9 mouse cellular contexts compared by ENCODE assay signal in the genomic region with DNA sequence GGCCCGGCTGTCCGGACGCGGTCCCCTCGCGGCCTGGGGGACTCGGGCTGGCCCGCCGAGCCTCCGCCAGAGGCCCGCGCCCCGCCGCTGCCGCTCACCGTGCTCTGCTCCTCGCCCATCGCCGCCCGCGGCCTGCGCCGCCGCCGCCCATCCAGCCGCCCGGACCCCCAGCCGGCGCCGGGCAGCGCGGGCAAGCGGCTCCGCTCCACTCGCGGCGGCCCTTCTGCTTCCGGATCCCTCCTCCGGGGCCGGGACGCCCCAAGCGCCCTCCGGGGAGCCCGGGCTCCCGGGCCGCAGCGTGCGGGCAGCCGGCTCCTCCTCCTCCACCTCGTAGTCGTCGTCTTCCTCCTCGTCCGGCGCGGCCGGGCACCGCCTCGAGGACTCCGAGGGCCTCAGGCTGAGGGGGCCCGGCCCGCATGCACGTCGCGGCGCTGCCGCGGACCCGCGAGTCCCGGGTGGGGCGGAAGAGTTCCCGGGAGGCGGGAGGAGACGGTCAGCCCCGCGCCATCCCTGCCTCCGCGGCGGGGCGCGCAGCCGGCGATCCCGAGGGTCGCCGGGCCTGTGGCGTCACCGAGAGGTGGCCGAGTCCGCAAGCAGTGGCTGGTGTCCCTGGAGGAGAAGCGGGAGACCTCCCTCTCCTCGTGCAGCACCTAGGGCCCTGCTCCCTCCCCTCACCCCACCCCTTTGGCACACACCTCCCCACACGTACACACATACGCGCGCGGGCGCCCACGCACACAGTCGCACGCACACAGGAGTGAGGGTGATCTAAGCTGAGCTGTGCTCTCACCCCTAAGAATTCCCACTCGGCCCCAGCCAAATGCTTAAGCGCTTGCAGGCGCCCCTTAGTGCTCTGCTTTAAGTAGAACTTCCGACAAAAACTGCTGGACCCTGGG. TPM values are rescaled to one million over a fixed set of nuclear protein-coding genes. Genes with fewer than 3 reads are reported as not detected.
A peak's percentile ranks its signal among the peaks of the same experiment; 100 is the strongest.
DNase-seq lines count a peak whose midpoint lies in the region; ATAC-seq and TF ChIP-seq lines count a peak whose summit lies in the region.
"Had no signal": no experiment of that assay in that cellular context is flagged by ENCODE, and none has a peak within 500 bp of the region (broad histone marks: within the 10 kb centered on the region; RNA-seq: fewer than 3 reads in every experiment).

A gene (minus strand): TSS at position 119 of the 896 bp plus-strand sequence.

- peak within 1 kb of the TSS; percentile 76 for H3K27ac ChIP-seq in forebrain, embryonic 12.5 days
- H3K27ac ChIP-seq in heart, embryonic 15.5 days: peak within 1 kb of the TSS; percentile 88
- H3K27ac ChIP-seq in liver, embryonic 12.5 days: peak within 1 kb of the TSS; percentile 45
- H3K27ac ChIP-seq in stomach, embryonic 16.5 days (ENCODE audit: low read length): peak within 1 kb of the TSS; percentile 87

- peaks cover 10% of the 10 kb centered on the region for H3K27me3 ChIP-seq in forebrain, embryonic 12.5 days
- H3K27me3 ChIP-seq in heart, embryonic 15.5 days: no peaks in the 10 kb centered on the region
- peaks cover 41% of the 10 kb centered on the region for H3K27me3 ChIP-seq in liver, embryonic 12.5 days (replicated peaks)
- no peaks in the 10 kb centered on the region for H3K27me3 ChIP-seq in stomach, embryonic 16.5 days (ENCODE audit: control insufficient read depth, insufficient read depth, low read length)

- H3K4me2 ChIP-seq in forebrain, embryonic 12.5 days: peak within 1 kb of the TSS; percentile 79
- peak within 1 kb of the TSS; percentile 80 for H3K4me2 ChIP-seq in heart, embryonic 15.5 days
- peak within 1 kb of the TSS; percentile 74 for H3K4me2 ChIP-seq in liver, embryonic 12.5 days
- peak within 1 kb of the TSS; percentile 72 for H3K4me2 ChIP-seq in stomach, embryonic 16.5 days (ENCODE audit: low read depth, low read length)

- no peak for TF ChIP-seq CTCF in brain, embryonic 14.5 days (IDR thresholded peaks at IDR 0.05; ENCODE audit: borderline replicate concordance, extremely low read depth, insufficient read depth, insufficient read length)

- ATAC-seq in forebrain, embryonic 12.5 days (ENCODE audit: low FRiP score): peak; percentile 83
- ATAC-seq in heart, embryonic 15.5 days (replicated peaks; ENCODE audit: insufficient number of reproducible peaks, insufficient read depth, low FRiP score, low read depth): peak; percentile 80
- peak; percentile 69 for ATAC-seq in liver, embryonic 12.5 days
- peak; percentile 42; the same call in 1 of the 2 replicates for ATAC-seq in monocyte, adult 5-6 weeks (replicated peaks; ENCODE audit: insufficient number of reproducible peaks, low FRiP score, low TSS enrichment, poor library complexity, severe bottlenecking)
- peak; percentile 86 for ATAC-seq in stomach, embryonic 16.5 days (ENCODE audit: insufficient read depth, low FRiP score)

- no peaks in the 10 kb centered on the region for H3K36me3 ChIP-seq in forebrain, embryonic 12.5 days (replicated peaks)
- no peaks in the 10 kb centered on the region for H3K36me3 ChIP-seq in heart, embryonic 15.5 days
- no peaks in the 10 kb centered on the region for H3K36me3 ChIP-seq in liver, embryonic 12.5 days
- H3K36me3 ChIP-seq in stomach, embryonic 16.5 days (ENCODE audit: control insufficient read depth, insufficient read depth, low read length): no peaks in the 10 kb centered on the region
- H3K36me3 ChIP-seq: G1E had no signal

- no peaks in the 10 kb centered on the region for H3K9me3 ChIP-seq in forebrain, embryonic 12.5 days
- H3K9me3 ChIP-seq in heart, embryonic 15.5 days (replicated peaks): no peaks in the 10 kb centered on the region
- H3K9me3 ChIP-seq in liver, embryonic 12.5 days (replicated peaks): no peaks in the 10 kb centered on the region
- H3K9me3 ChIP-seq in stomach, embryonic 16.5 days (replicated peaks; ENCODE audit: control insufficient read depth, low read length): no peaks in the 10 kb centered on the region

- DNase-seq in 3T3-L1 (ENCODE audit: low read depth, low spot score): peak; percentile 76
- DNase-seq in brain, embryonic 14.5 days (ENCODE audit: low read depth): peak; percentile 86
- DNase-seq in kidney, postnatal 14 days: peak; percentile 69

- peak; percentile 48 for TF ChIP-seq POLR2A in brain, embryonic 14.5 days (IDR thresholded peaks at IDR 0.05; ENCODE audit: borderline replicate concordance, extremely low read depth, insufficient read depth, insufficient read length, poor library complexity, severe bottlenecking)

- H3K4me1 ChIP-seq in forebrain, embryonic 12.5 days: peaks cover 25% of the 10 kb centered on the region
- peaks cover 37% of the 10 kb centered on the region for H3K4me1 ChIP-seq in heart, embryonic 15.5 days (replicated peaks)
- H3K4me1 ChIP-seq in liver, embryonic 12.5 days: 0 out of 2 replicates have a peak, but pooled peaks cover 5% of the 10 kb centered on the region
- H3K4me1 ChIP-seq in stomach, embryonic 16.5 days (ENCODE audit: control insufficient read depth, insufficient read depth, low read length): peaks cover 22% of the 10 kb centered on the region

- H3K9ac ChIP-seq in forebrain, embryonic 12.5 days: peak within 1 kb of the TSS; percentile 93
- peak within 1 kb of the TSS; percentile 91 for H3K9ac ChIP-seq in heart, embryonic 15.5 days
- peak within 1 kb of the TSS; percentile 70 for H3K9ac ChIP-seq in liver, embryonic 12.5 days
- peak within 1 kb of the TSS; percentile 99 for H3K9ac ChIP-seq in stomach, embryonic 16.5 days (ENCODE audit: low read length)

- peak within 1 kb of the TSS; percentile 84 for H3K4me3 ChIP-seq in forebrain, embryonic 12.5 days (replicated peaks)
- peak within 1 kb of the TSS; percentile 84 for H3K4me3 ChIP-seq in heart, embryonic 15.5 days
- peak within 1 kb of the TSS; percentile 63 for H3K4me3 ChIP-seq in liver, embryonic 12.5 days
- peak within 1 kb of the TSS; percentile 83 for H3K4me3 ChIP-seq in stomach, embryonic 16.5 days (replicated peaks; ENCODE audit: low read length)

- under 1% methylated on average over 65 of the region's 106 CpGs for WGBS in forebrain, embryonic 12.5 days
- WGBS in heart, embryonic 15.5 days: under 1% methylated on average over 89 of the region's 106 CpGs
- under 1% methylated on average over 91 of the region's 106 CpGs for WGBS in liver, embryonic 12.5 days (ENCODE audit: insufficient replicate concordance)
- under 1% methylated on average over 93 of the region's 106 CpGs for WGBS in stomach, embryonic 16.5 days

RNA-seq across cellular contexts. Expression of the gene that starts here (rescaled TPM):
- 3.7 and 4.7 TPM in 2 replicates for polyA plus RNA-seq in brain, embryonic 14.5 days (2012; rRNA removed)
- 1.4 and 1.6 TPM in 2 replicates for polyA plus RNA-seq in forebrain, embryonic 12.5 days (2016; fragmentation: Nextera tagmentation; extraction: Ambion mirVana)
- 0.88 and 1.0 TPM in 2 replicates for polyA plus RNA-seq in heart, embryonic 15.5 days (2015; fragmentation: Nextera tagmentation; extraction: Ambion mirVana)
- 0.43 and 0.50 TPM in 2 replicates for polyA plus RNA-seq in liver, embryonic 12.5 days (2016; fragmentation: Nextera tagmentation; extraction: Ambion mirVana)
- 1.6 to 2.1 TPM (median 1.9 TPM) in 3 replicates for total RNA-seq in monocyte, adult 5-6 weeks (2017)
- polyA plus RNA-seq in stomach, embryonic 16.5 days (2015; fragmentation: Nextera tagmentation; extraction: Ambion mirVana): 1.4 and 1.5 TPM in 2 replicates
- polyA plus RNA-seq: G1E had no signal

Comparison
In these comparisons a context has a peak if more than half of its experiments do, and no peak if none do; other contexts are left out.
1. Peak in every context shown above with its lines: DNase-seq, ATAC-seq, H3K4me3 ChIP-seq and H3K27ac ChIP-seq.
2. Peak in ATAC-seq, H3K4me3 ChIP-seq, H3K27ac ChIP-seq, H3K9ac ChIP-seq and H3K4me2 ChIP-seq in liver, embryonic 12.5 days; RNA of the gene not detected or under 1 TPM.